Mouse (Mus musculus) cerebellum, adult 2 months (tissue): ENCODE results near the gene Ptbp1.

Source experiments
- CTCF ChIP-seq: fragments of 200-500 bp; IDR thresholded peaks from 2 replicates; pipeline ENCODE4 v1.5.1; 2011; ENCODE audit warnings: low read depth, mild to moderate bottlenecking, control low read depth, low read length, moderate library complexity, borderline replicate concordance; ENCODE audit not compliant: insufficient read depth
- POLR2A ChIP-seq: fragments of 200-500 bp; IDR thresholded peaks from 2 replicates; pipeline ENCODE4 v1.6.1; 2011; ENCODE audit warnings: low read length, control low read depth, borderline replicate concordance; ENCODE audit not compliant: insufficient read depth

DNA sequence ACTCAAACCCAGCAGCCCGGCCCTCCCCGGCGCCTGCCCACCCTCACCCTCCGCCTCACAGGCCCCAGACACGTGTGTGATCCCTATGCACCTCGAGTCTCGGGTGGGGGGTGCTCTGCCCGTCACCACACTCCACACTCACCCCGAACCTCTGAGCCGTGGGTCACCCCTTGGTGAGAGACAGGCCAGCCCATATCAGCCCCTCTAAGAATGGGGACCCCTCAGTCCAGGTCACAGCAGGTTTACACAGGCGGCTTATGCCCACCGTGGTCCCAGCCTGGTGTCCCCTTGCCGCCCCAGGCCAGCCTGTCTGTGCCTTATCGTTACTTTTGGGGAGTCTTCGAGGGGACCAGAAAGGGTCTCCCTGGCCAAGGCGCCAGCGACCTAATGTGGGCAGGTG, 34.6 kb upstream of the Ptbp1 start:
- TF ChIP-seq CTCF (no peak), POLR2A (no peak)
